Mouse (Mus musculus): ENCODE results near the gene Olfr168. TPM values are rescaled to one million over a fixed set of nuclear protein-coding genes. Genes with fewer than 3 reads are reported as not detected.
"Not testable (repeated sequence)": the region's sequence is repeated elsewhere in the genome, so short reads cannot be mapped to it uniquely, and the experiment has no call there.

The Olfr168 gene
- total RNA-seq (2021) = not detected
- long read RNA-seq, experiment 1 = 0 reads
- long read RNA-seq, experiment 2 = 0 reads

GRCm38 (mm10) chr16:19535455-19535854 is at the start of gene Olfr168:
Gene Olfr168, minus strand, starts transcription at chr16:19535555.
- intact Hi-C loops (cut with DNase I) = no loop called here
- no peak for TF ChIP-seq CTCF (IDR thresholded peaks at IDR 0.05)
- DNase-seq (ENCODE audit: extremely low spot score in 1 of 2, low spot score in 2 of 2) = no peak
- Histone ChIP-seq H3K4me3 (no peak within 1 kb of the TSS), H3K27ac (no peak within 1 kb of the TSS)

- H3K27ac ChIP-seq; H3K4me3 ChIP-seq; intact Hi-C loops (cut with DNase I); DNase-seq (ENCODE audit: extremely low spot score in 1 of 2, low spot score in 2 of 2): not testable (repeated sequence)
Measured at GRCm38 (mm10) chr16:19571709-19572108, 36.4 kb upstream of the Olfr168 start, which contains the start of gene Olfr169. Gene Olfr169, minus strand, starts transcription at chr16:19571809.

- intact Hi-C loops (cut with DNase I); DNase-seq (ENCODE audit: extremely low spot score in 1 of 2, low spot score in 2 of 2); H3K4me3 ChIP-seq; H3K27ac ChIP-seq: not testable (repeated sequence)
Measured at GRCm38 (mm10) chr16:19553429-19553828, 18.1 kb upstream of the Olfr168 start.

GRCm38 (mm10) chr16:19552246-19552645 is 16.9 kb upstream of the Olfr168 start:
- H3K27ac ChIP-seq; DNase-seq (ENCODE audit: extremely low spot score in 1 of 2, low spot score in 2 of 2); H3K4me3 ChIP-seq; intact Hi-C loops (cut with DNase I): not testable (repeated sequence)

GRCm38 (mm10) chr16:19522166-19522565 is 13.2 kb downstream of the Olfr168 start, which contains the start of gene Olfr167:
Gene Olfr167, minus strand, starts transcription at chr16:19522266.
- no peak within 1 kb of the TSS for H3K27ac ChIP-seq
- no peak within 1 kb of the TSS for H3K4me3 ChIP-seq
- TF ChIP-seq CTCF (IDR thresholded peaks at IDR 0.05) = no peak
- no peak for DNase-seq (ENCODE audit: extremely low spot score in 1 of 2, low spot score in 2 of 2)
- intact Hi-C loops (cut with DNase I) = no loop called here

GRCm38 (mm10) chr16:19483394-19483793 is 52.0 kb downstream of the Olfr168 start, which contains the start of gene Olfr166:
Gene Olfr166, plus strand, starts transcription at chr16:19483694.
- intact Hi-C loops (cut with DNase I) = no loop called here
- no peak within 1 kb of the TSS for H3K4me3 ChIP-seq
- no peak for DNase-seq (ENCODE audit: extremely low spot score in 1 of 2, low spot score in 2 of 2)
- no peak within 1 kb of the TSS for H3K27ac ChIP-seq
- no peak for TF ChIP-seq CTCF (IDR thresholded peaks at IDR 0.05)

Other genes with a start within 250 kb of the Olfr168 start
- not detected for gene Olfr164, start 221.5 kb downstream of the Olfr168 start, total RNA-seq (2021)
- not detected for gene Olfr165, start 112.4 kb downstream of the Olfr168 start, total RNA-seq (2021)
- gene Olfr166, start 51.9 kb downstream of the Olfr168 start, total RNA-seq (2021) = not detected
- gene Olfr167, start 13.3 kb downstream of the Olfr168 start, total RNA-seq (2021) = not detected
- not detected for gene Olfr169, start 36.3 kb upstream of the Olfr168 start, total RNA-seq (2021)
- gene Olfr170, start 76.3 kb upstream of the Olfr168 start, total RNA-seq (2021) = not detected
- gene Olfr171, start 94.4 kb upstream of the Olfr168 start, total RNA-seq (2021) = not detected
- under 1 TPM; 0.09 to 0.16 TPM for gene Lamp3, start 170.8 kb upstream of the Olfr168 start, total RNA-seq (2021)
- under 1 TPM; 0.56 to 0.81 TPM for gene B3gnt5, start 224.7 kb upstream of the Olfr168 start, total RNA-seq (2021)